Mouse (Mus musculus): ENCODE measurements around the gene Gpsm3. TPM values are rescaled to one million over a fixed set of nuclear protein-coding genes. Genes with fewer than 3 reads are reported as not detected.

Gpsm3 gene
- polyA plus RNA-seq, 1 experiment from 2014 or later, result 5.3 TPM

DNA sequence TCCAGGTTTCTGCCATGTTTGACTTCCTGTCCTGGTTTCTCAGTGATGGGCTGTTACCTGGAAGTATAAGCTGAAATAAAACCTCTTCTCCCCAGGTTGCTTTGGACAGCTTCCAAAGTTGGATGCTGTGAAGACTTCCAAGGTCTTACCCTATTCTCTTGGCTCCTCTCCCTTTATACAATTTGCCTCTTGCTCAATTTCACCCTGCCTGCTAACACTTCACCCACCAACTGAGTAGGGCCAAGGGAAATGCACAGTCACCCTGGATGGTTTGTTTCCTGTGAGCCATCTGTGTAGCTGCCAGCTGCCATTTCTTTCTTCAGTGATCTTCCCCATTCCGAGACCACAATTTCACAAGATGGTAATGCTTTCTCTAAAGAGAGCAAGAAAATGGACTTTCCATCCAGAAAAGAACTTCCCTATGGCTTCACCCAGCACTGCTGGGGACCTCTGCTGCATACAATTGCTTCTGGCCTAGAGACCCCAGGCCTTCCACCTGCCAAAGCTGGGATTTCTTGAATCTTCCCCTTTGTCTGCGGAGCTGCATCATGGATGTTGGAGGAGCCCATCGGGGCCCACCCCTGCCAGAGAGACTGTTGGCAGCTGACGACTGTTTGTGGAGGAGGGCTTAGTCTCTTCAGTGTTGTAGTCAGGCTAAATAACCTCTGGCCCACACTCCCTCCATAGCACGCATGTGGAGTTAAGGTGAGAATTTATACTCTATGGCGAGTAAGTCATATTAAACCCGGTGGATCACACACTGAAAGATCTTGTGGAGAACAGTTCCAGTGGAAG lies 50.1 kb downstream of the Gpsm3 start:
- H3K36me3 ChIP-seq, result no peaks in the 10 kb centered on the region
- H3K4me2 ChIP-seq, result no peak overlapping the region
- peaks cover 21% of the 10 kb centered on the region for H3K4me1 ChIP-seq (replicated peaks)
- H3K9me3 ChIP-seq, result no peaks in the 10 kb centered on the region
- no peak overlapping the region for H3K4me3 ChIP-seq
- WGBS, result 87% methylated on average over 7 of the region's 7 CpGs
- no peak overlapping the region for H3K27ac ChIP-seq (replicated peaks)
- H3K27me3 ChIP-seq, result peaks cover 4% of the 10 kb centered on the region; the same call in 1 of the 2 replicates
- H3K9ac ChIP-seq, result no peak overlapping the region
- ATAC-seq (ENCODE audit: low read depth), result no peak

DNA sequence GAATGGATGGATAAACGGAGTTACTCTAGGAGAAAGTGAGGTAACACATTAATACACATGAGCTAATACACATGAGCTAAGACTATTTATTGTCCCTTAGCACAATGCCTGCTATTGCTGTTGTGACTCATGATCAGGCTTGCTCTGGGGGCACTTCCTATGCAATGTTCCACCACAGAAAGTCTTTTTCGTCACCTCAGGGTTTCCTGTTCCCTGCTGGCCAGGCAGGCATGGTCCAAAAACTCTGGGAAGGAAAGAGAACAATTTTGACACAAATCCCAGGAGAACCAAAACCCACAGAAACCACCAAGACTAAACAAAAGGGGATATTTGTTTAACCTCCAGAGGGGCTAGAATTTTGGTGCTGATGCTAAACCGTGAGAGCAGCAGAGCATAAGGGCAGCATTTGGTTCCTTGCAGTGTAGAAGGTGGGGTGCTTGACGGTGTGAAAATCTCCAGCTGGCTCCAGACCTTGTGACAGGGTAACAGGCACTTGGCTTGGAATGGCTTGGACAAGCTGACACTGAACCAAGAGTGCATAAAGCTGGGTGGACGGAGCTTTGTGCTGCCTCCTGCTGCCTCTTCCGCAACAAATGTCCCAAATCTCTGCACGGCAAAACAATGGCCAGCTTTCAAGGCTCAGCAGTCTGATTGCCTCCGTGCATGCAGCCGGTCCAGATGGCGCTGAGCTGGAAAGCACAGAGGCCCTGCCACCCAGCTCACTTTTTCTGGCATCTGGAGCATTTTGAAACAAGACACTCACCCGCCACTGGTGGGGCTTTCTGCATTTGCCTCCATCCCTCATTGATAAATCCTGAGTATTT lies 51.4 kb downstream of the Gpsm3 start:
- H3K9ac ChIP-seq, result peak overlapping the region; percentile 31; the same call in 1 of the 2 replicates
- no peak overlapping the region for H3K4me3 ChIP-seq
- H3K36me3 ChIP-seq, result no peaks in the 10 kb centered on the region

More for the DNA sequence above, 51.4 kb downstream of the Gpsm3 start:
- Histone ChIP-seq H3K4me1 (replicated peaks) (peaks cover 33% of the 10 kb centered on the region), H3K27me3 (peaks cover 4% of the 10 kb centered on the region; the same call in 1 of the 2 replicates), H3K27ac (replicated peaks) (peak overlapping the region; percentile 74), H3K9me3 (no peaks in the 10 kb centered on the region), H3K4me2 (no peak overlapping the region)
- no peak for ATAC-seq (ENCODE audit: low read depth)
- WGBS, result 15% methylated on average over 11 of the region's 11 CpGs

Other genes starting within 250 kb of the Gpsm3 start
- not detected in 2 replicates for gene Btnl2, start 235.0 kb upstream of the Gpsm3 start, polyA plus RNA-seq (2015; fragmentation: Nextera tagmentation; extraction: Ambion mirVana)
- gene Btnl1, start 212.7 kb upstream of the Gpsm3 start, polyA plus RNA-seq (2015; fragmentation: Nextera tagmentation; extraction: Ambion mirVana), result not detected in 2 replicates
- gene BC051142, start 191.0 kb upstream of the Gpsm3 start, polyA plus RNA-seq (2015; fragmentation: Nextera tagmentation; extraction: Ambion mirVana), result 2.7 and 2.8 TPM in 2 replicates
- not detected in 2 replicates for gene Btnl4, start 112.5 kb upstream of the Gpsm3 start, polyA plus RNA-seq (2015; fragmentation: Nextera tagmentation; extraction: Ambion mirVana)
- not detected in 2 replicates for gene Btnl6, start 72.5 kb upstream of the Gpsm3 start, polyA plus RNA-seq (2015; fragmentation: Nextera tagmentation; extraction: Ambion mirVana)
- gene Notch4, start 25.5 kb upstream of the Gpsm3 start, polyA plus RNA-seq (2015; fragmentation: Nextera tagmentation; extraction: Ambion mirVana), result 5.4 and 9.5 TPM in 2 replicates
- gene Pbx2, start 1.5 kb downstream of the Gpsm3 start, polyA plus RNA-seq (2015; fragmentation: Nextera tagmentation; extraction: Ambion mirVana), result 9.2 and 10.2 TPM in 2 replicates
- 2.0 and 2.2 TPM in 2 replicates for gene Ager, start 8.1 kb downstream of the Gpsm3 start, polyA plus RNA-seq (2015; fragmentation: Nextera tagmentation; extraction: Ambion mirVana)
- gene Rnf5, start 13.9 kb downstream of the Gpsm3 start, polyA plus RNA-seq (2015; fragmentation: Nextera tagmentation; extraction: Ambion mirVana), result 260 and 270 TPM in 2 replicates
- 89.5 and 99.6 TPM in 2 replicates for gene Agpat1, start 14.5 kb downstream of the Gpsm3 start, polyA plus RNA-seq (2015; fragmentation: Nextera tagmentation; extraction: Ambion mirVana)
- gene Egfl8, start 26.2 kb downstream of the Gpsm3 start, polyA plus RNA-seq (2015; fragmentation: Nextera tagmentation; extraction: Ambion mirVana), result 21.8 and 28.4 TPM in 2 replicates
- gene Ppt2, start 38.7 kb downstream of the Gpsm3 start, polyA plus RNA-seq (2015; fragmentation: Nextera tagmentation; extraction: Ambion mirVana), result 23.7 and 25.0 TPM in 2 replicates
- 3.8 and 4.2 TPM in 2 replicates for gene Prrt1, start 39.7 kb downstream of the Gpsm3 start, polyA plus RNA-seq (2015; fragmentation: Nextera tagmentation; extraction: Ambion mirVana)
- 17.1 and 18.6 TPM in 2 replicates for gene Fkbpl, start 55.0 kb downstream of the Gpsm3 start, polyA plus RNA-seq (2015; fragmentation: Nextera tagmentation; extraction: Ambion mirVana)
- 106 TPM in 2 replicates for gene Atf6b, start 57.3 kb downstream of the Gpsm3 start, polyA plus RNA-seq (2015; fragmentation: Nextera tagmentation; extraction: Ambion mirVana)
- gene Tnxb, start 80.7 kb downstream of the Gpsm3 start, polyA plus RNA-seq (2015; fragmentation: Nextera tagmentation; extraction: Ambion mirVana), result 0.11 and 0.14 TPM in 2 replicates
- not detected in 2 replicates for gene C4b, start 154.1 kb downstream of the Gpsm3 start, polyA plus RNA-seq (2015; fragmentation: Nextera tagmentation; extraction: Ambion mirVana)
- gene Cyp21a1, start 214.8 kb downstream of the Gpsm3 start, polyA plus RNA-seq (2015; fragmentation: Nextera tagmentation; extraction: Ambion mirVana), result not detected in 2 replicates
- gene Stk19, start 247.1 kb downstream of the Gpsm3 start, polyA plus RNA-seq (2015; fragmentation: Nextera tagmentation; extraction: Ambion mirVana), result 31.6 and 34.2 TPM in 2 replicates
- gene Dxo, start 247.2 kb downstream of the Gpsm3 start, polyA plus RNA-seq (2015; fragmentation: Nextera tagmentation; extraction: Ambion mirVana), result 63.0 and 63.2 TPM in 2 replicates